Mouse (Mus musculus) layer of hippocampus, adult 2 months (tissue): ENCODE results near the gene Igsf3. TPM values are rescaled to one million over a fixed set of nuclear protein-coding genes. Genes with fewer than 3 reads are reported as not detected.

Source experiments
- DNase-seq, 2 experiments: peaks; one replicate each; pipeline ENCODE4 v3.0.0; 2022; ENCODE audit warnings: low spot score in 2 of 2
- H3K27ac ChIP-seq: fragments of 200-600 bp; 2 replicates; pipeline ENCODE4 v1.8.1; 2022
- H3K4me3 ChIP-seq: fragments of 200-600 bp; 2 replicates; pipeline ENCODE4 v1.8.1; 2022; ENCODE audit warnings: mild to moderate bottlenecking
- CTCF ChIP-seq: fragments of 200-600 bp; conservative IDR thresholded peaks from 2 replicates; pipeline ENCODE4 v1.8.1; 2022; ENCODE audit warnings: antibody characterized with exemption, mild to moderate bottlenecking, moderate library complexity
- total RNA-seq, 2 experiments: library from RNA; stranded (reverse); gene quantifications; 2 replicates each; pipeline ENCODE4 v1.2.3; 2021

Igsf3 gene
- total RNA-seq, 2 experiments from 2014 or later: 19.4 to 20.6 TPM

GRCm38 (mm10) chr3:101382751-101383150 lies 5.9 kb downstream of the Igsf3 start:
- no peak for DNase-seq
- TF ChIP-seq CTCF: no peak
- no peak overlapping the region for H3K27ac ChIP-seq
- H3K4me3 ChIP-seq: no peak overlapping the region

- Histone ChIP-seq H3K4me3 (no peak overlapping the region), H3K27ac (no peak overlapping the region)
- TF ChIP-seq CTCF: no peak
- no peak for DNase-seq
Observed at GRCm38 (mm10) chr3:101386430-101387016, 9.6 kb downstream of the Igsf3 start.

DNA sequence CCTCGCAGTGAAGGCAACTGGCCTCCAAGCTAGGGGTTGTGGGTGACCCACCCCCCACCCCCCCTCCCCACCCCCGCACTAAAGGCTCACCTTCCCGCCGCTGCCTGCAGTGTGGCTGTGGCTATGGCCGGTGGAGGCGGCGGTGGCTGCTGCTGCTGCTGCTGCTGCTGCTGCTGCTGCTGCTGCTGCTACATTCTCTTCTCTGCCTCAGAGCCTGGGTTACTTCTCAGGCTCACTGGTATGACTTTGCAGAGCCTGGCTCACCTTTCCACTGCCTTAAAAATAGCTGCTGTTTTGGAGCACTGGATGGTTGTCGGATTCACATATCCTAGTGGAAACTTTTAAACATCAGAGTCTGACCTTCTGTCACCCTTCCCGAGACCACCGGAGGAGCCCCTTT lies 11.0 kb downstream of the Igsf3 start:
- TF ChIP-seq CTCF: no peak
- no peak for DNase-seq
- Histone ChIP-seq H3K4me3 (no peak overlapping the region), H3K27ac (no peak overlapping the region)

DNA sequence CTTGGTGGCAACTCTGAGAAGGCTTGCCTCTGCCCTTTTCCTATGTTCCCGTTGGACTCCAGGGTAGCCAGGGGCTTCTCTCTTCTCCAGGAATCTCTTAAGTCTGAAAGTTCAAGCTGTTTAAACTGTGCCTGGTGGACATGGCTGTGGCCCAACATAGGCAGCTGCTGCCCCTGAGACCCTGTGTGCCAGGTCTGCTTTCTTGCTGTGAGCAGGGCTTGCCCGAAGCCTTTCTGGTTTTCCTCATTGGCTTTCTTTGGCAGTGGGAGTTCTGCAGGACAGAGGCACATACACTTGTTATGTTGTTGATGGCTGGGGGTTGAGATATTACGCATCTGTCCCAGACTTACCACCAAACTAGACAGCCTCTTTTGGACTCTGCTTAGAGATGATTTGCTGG lies 12.7 kb downstream of the Igsf3 start:
- no peak for DNase-seq
- H3K4me3 ChIP-seq: no peak overlapping the region
- H3K27ac ChIP-seq: no peak overlapping the region
- TF ChIP-seq CTCF: no peak

GRCm38 (mm10) chr3:101390472-101390871 lies 13.6 kb downstream of the Igsf3 start:
- DNase-seq: no peak
- Histone ChIP-seq H3K4me3 (no peak overlapping the region), H3K27ac (peak overlapping the region; percentile 53; the same call in 1 of the 2 replicates)
- no peak for TF ChIP-seq CTCF

DNA sequence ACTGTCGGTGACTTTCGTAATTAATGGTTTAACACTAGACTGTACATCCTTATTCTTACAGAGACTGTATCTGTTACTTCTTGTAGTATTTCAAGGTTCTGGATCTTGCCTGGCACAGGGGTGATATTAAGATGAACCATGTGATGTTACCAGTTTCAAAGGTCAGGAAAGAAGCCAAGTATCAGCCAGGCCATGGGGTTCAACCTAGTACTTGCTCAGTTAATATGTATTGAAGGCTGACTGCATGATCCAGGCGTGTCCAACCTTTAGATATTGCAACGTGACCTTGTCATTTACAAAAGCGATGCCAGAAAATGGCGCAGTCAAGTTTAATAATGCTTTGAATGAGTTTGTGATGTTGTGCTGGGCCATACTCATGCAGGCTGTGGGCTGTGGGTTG lies 15.1 kb downstream of the Igsf3 start:
- no peak overlapping the region for H3K27ac ChIP-seq
- no peak overlapping the region for H3K4me3 ChIP-seq
- DNase-seq: no peak
- TF ChIP-seq CTCF: no peak

- no peak for DNase-seq
- H3K4me3 ChIP-seq: no peak overlapping the region
- no peak for TF ChIP-seq CTCF
- peak overlapping the region; percentile 81 for H3K27ac ChIP-seq
Observed at GRCm38 (mm10) chr3:101393103-101393644, 16.3 kb downstream of the Igsf3 start.

- TF ChIP-seq CTCF: no peak
- Histone ChIP-seq H3K27ac (peak overlapping the region; percentile 81), H3K4me3 (no peak overlapping the region)
- no peak for DNase-seq
Observed at GRCm38 (mm10) chr3:101393659-101394539, 17.0 kb downstream of the Igsf3 start.

DNA sequence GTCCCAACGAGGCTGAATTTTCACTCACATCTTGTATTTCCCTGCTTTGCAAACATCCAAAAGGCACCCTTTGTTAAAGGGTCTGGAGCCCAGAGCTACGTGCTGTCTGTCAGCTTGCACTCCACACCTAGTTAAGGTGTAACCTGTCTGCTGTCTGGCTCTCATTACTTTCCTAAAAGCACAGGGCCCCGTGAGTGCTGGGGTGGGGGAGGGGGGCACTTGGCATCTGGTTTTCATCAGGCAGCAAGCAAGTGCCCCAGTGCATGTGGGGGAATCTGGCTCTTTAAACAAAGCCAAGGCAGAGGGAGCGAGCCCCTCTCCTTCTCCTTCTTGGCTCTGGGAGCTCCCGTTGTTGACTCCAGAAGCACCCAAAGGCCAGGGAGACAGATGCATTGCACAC lies 18.5 kb downstream of the Igsf3 start:
- no peak for DNase-seq
- no peak for TF ChIP-seq CTCF
- Histone ChIP-seq H3K27ac (peak overlapping the region; percentile 81), H3K4me3 (no peak overlapping the region)

DNA sequence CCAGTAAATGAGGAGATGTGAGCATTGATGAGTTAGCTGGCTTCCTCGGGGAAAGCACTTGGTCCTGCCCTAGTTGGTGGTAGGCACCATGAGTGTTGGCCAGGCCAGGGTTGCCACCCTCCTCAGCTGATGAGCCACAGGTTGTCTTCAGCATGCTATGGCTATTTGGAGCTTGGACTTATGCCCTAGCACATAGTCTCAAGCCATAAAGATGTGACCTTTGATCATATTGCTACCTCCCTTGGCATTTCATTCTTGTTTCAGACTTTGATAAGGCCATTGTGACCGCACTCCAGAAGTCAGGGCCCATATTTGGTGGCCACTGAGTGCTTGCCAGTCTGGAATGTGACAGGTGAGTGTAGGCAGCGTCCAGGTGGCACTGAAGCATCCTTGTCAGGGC lies 19.2 kb downstream of the Igsf3 start:
- Histone ChIP-seq H3K27ac (no peak overlapping the region), H3K4me3 (no peak overlapping the region)
- TF ChIP-seq CTCF: no peak
- no peak for DNase-seq

GRCm38 (mm10) chr3:101396726-101397263 lies 19.9 kb downstream of the Igsf3 start:
- DNase-seq: no peak
- no peak overlapping the region for H3K4me3 ChIP-seq
- no peak for TF ChIP-seq CTCF
- H3K27ac ChIP-seq: no peak overlapping the region

DNA sequence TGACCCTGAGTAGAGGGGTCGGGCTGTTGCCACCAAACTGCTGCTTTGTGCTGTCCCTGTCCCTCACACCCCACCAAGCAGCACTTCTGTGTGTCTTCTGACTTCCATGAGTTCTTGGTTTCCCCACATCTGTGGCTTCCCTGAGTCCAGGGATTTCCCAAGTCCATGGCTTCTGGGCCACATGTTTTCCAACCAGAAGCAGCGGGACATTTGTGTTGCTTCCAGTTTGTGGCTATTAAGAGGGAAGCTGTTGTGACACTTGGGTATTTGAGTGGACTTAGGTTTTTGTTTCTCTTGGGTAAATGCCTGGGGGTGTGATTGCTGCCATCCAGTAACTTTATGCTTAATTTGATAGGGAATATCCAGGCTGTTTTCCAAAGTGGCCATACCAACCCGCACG lies 20.5 kb downstream of the Igsf3 start:
- DNase-seq: no peak
- TF ChIP-seq CTCF: no peak
- Histone ChIP-seq H3K27ac (no peak overlapping the region), H3K4me3 (no peak overlapping the region)

- TF ChIP-seq CTCF: no peak
- Histone ChIP-seq H3K27ac (no peak overlapping the region), H3K4me3 (no peak overlapping the region)
- no peak for DNase-seq
Observed at GRCm38 (mm10) chr3:101398071-101398786, 21.3 kb downstream of the Igsf3 start.
